Mouse (Mus musculus): Measurements from ENCODE around the gene Gm20869.
"Not testable (repeated sequence)": the region's sequence is repeated elsewhere in the genome, so short reads cannot be mapped to it uniquely, and the experiment has no call there.

DNA sequence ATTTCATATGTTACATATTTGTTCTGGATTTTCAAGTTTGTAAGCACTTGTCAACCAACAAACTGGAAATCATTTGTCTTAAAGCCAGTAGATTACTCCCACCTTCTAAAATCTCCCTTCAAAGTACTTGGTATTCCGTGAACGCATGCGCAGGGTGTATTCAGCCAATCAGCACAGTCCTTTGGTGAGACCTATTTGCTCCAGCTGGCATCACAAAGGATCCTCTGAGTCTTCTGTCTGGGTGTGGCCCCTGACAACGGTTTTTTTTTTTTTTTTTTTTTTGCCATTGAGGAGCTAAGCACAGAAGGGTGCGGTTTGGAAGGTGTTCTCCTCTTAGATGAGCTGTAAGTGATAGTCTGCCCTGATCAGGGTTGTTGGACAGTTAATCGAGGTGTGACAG, at the start of gene Gm20869:
- TF ChIP-seq POLR2A (IDR thresholded peaks at IDR 0.05; ENCODE audit: insufficient read length, low read depth); POLR2AphosphoS2 (IDR thresholded peaks at IDR 0.05; ENCODE audit: insufficient read length, low read depth); CEBPB (IDR thresholded peaks at IDR 0.05; ENCODE audit: insufficient read depth, poor library complexity, severe bottlenecking); SRF (IDR thresholded peaks at IDR 0.05; ENCODE audit: control insufficient read depth, insufficient read length, low read depth); TCF12 (IDR thresholded peaks at IDR 0.05; ENCODE audit: insufficient read depth, poor library complexity, severe bottlenecking); USF1 (IDR thresholded peaks at IDR 0.05; ENCODE audit: low read depth); MAX (IDR thresholded peaks at IDR 0.05; ENCODE audit: low read depth); MYOG (IDR thresholded peaks at IDR 0.05; ENCODE audit: control insufficient read depth in 1 of 3, insufficient read depth in 1 of 3, insufficient read length in 2 of 3, low read depth in 2 of 3); TCF3 (IDR thresholded peaks at IDR 0.05; ENCODE audit: insufficient read length, low read depth); E2F4 (IDR thresholded peaks at IDR 0.05; ENCODE audit: insufficient read depth); MYOD1 (IDR thresholded peaks at IDR 0.05; ENCODE audit: control insufficient read depth in 1 of 3, insufficient read length in 2 of 3, low read depth in 2 of 3): not testable (repeated sequence)

Measured in myocyte (in vitro differentiated cells).